Comparison of ENCODE assay signal across 8 mouse cellular contexts in the genomic region with DNA sequence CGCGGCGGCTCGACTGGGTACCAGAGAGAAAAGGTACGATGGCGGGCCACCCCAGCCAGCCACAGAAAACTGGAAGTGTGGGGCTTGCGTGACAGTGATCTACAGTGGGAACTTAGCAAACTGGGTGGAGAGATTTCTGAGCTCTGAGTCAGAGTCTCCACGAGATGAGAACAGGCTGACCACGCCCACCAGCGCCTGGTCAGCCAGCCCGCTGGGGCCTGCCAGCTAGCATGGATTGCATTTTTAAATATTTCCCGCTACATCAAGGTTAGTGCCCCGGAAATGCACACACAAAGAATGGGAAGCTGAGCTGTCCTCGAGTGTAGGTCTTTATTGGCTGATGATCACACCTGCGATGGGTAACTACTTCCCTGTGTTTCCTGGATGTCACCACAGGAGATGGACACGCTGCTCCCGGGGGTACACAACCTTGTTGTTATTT. TPM values are rescaled to one million over a fixed set of nuclear protein-coding genes. Genes with fewer than 3 reads are reported as not detected.
DNase-seq lines count a peak whose midpoint lies in the region; ATAC-seq and TF ChIP-seq lines count a peak whose summit lies in the region.

No protein-coding gene starts in this region.

- peak; percentile 46 to 47 for DNase-seq in cerebellum, adult 2 months
- peak; percentile 34 for DNase-seq in cerebellum, adult 9-10 months
- peak; percentile 43 to 62 for DNase-seq in gastrocnemius, adult 8-10 months (ENCODE audit: low spot score in 2 of 2)
- no peak for DNase-seq in liver, embryonic 11.5 days (ENCODE audit: low spot score)
- peak; percentile 46 to 69 for DNase-seq in monocyte, adult 2 months (ENCODE audit: low read depth in 1 of 2, low spot score in 2 of 2)

- H3K9me3 ChIP-seq in hindbrain, embryonic 16.5 days (ENCODE audit: control insufficient read depth, low read length): no peaks in the 10 kb centered on the region
- no peaks in the 10 kb centered on the region for H3K9me3 ChIP-seq in liver, embryonic 11.5 days (ENCODE audit: control insufficient read depth, low read length)

- H3K4me3 ChIP-seq in cerebellum, adult 2 months (replicated peaks; ENCODE audit: insufficient read depth, low read depth, low read length): peak overlapping the region; percentile 42
- H3K4me3 ChIP-seq in hindbrain, embryonic 16.5 days (ENCODE audit: low read length): peak overlapping the region; percentile 52
- H3K4me3 ChIP-seq in liver, embryonic 11.5 days (ENCODE audit: low read depth, low read length): peak overlapping the region; percentile 42

- peak overlapping the region; percentile 71 for H3K4me2 ChIP-seq in hindbrain, embryonic 16.5 days (ENCODE audit: low read length)
- H3K4me2 ChIP-seq in liver, embryonic 11.5 days: peak overlapping the region; percentile 64

- H3K4me1 ChIP-seq in cerebellum, adult 2 months (ENCODE audit: control insufficient read depth, insufficient read depth, low read length): no peaks in the 10 kb centered on the region
- H3K4me1 ChIP-seq in hindbrain, embryonic 16.5 days (ENCODE audit: control insufficient read depth, insufficient read depth, low read depth, low read length): no peaks in the 10 kb centered on the region
- no peaks in the 10 kb centered on the region for H3K4me1 ChIP-seq in liver, embryonic 11.5 days (replicated peaks; ENCODE audit: control insufficient read depth, insufficient read depth, low read length)

- 19% methylated on average over 17 of the region's 17 CpGs for WGBS in cerebellum, adult 2 months
- WGBS in hindbrain, embryonic 16.5 days: 22% methylated on average over 17 of the region's 17 CpGs
- WGBS in liver, embryonic 11.5 days: 29% methylated on average over 17 of the region's 17 CpGs

- H3K36me3 ChIP-seq in hindbrain, embryonic 16.5 days (ENCODE audit: control insufficient read depth, insufficient read depth, low read length): no peaks in the 10 kb centered on the region
- no peaks in the 10 kb centered on the region for H3K36me3 ChIP-seq in liver, embryonic 11.5 days (ENCODE audit: control insufficient read depth, insufficient read depth, low read length)

- no peak for TF ChIP-seq CTCF in cerebellum, adult 2 months (IDR thresholded peaks at IDR 0.05; ENCODE audit: borderline replicate concordance, insufficient read depth, low read depth, low read length)

- TF ChIP-seq POLR2A in cerebellum, adult 2 months (IDR thresholded peaks at IDR 0.05; ENCODE audit: borderline replicate concordance, insufficient read depth, low read length): no peak

- H3K9ac ChIP-seq in hindbrain, embryonic 16.5 days (ENCODE audit: low read depth, low read length): peak overlapping the region; percentile 62
- no peak overlapping the region; the same call in 1 of the 2 replicates for H3K9ac ChIP-seq in liver, embryonic 11.5 days (ENCODE audit: low read depth, low read length)

- H3K27me3 ChIP-seq in cerebellum, adult 2 months (ENCODE audit: control insufficient read depth, insufficient read depth, low read length): no peaks in the 10 kb centered on the region
- H3K27me3 ChIP-seq in hindbrain, embryonic 16.5 days (replicated peaks; ENCODE audit: control insufficient read depth, insufficient read depth, low read length): no peaks in the 10 kb centered on the region
- H3K27me3 ChIP-seq in liver, embryonic 11.5 days (replicated peaks; ENCODE audit: control insufficient read depth, insufficient read depth, low read length): no peaks in the 10 kb centered on the region

- no peak overlapping the region for H3K27ac ChIP-seq in cerebellum, adult 2 months (ENCODE audit: insufficient read depth, low read length)
- H3K27ac ChIP-seq in hindbrain, embryonic 16.5 days (ENCODE audit: low read depth, low read length): peak overlapping the region; percentile 36; the same call in 1 of the 2 replicates
- no peak overlapping the region for H3K27ac ChIP-seq in liver, embryonic 11.5 days (ENCODE audit: low read depth, low read length)

- no peak for ATAC-seq in cerebellum, adult (ENCODE audit: insufficient number of reproducible peaks, low FRiP score, low TSS enrichment)
- ATAC-seq in hindbrain, embryonic 16.5 days: peak; percentile 75
- ATAC-seq in liver, embryonic 11.5 days (replicated peaks; ENCODE audit: low FRiP score): no peak; the same call in 1 of the 2 replicates
- ATAC-seq in frontal cortex, adult (ENCODE audit: low TSS enrichment): no peak

RNA-seq across cellular contexts. Expression of a gene that starts 7.6 kb away (rescaled TPM):
- polyA plus RNA-seq in cerebellum, adult 2 months (2012; rRNA removed): 1.5 and 1.7 TPM in 2 replicates
- total RNA-seq in gastrocnemius, adult 8-10 months (2022): 1 to 10 TPM; 1.9 to 3.3 (median 2.5) TPM
- 6.5 and 11.9 TPM in 2 replicates for polyA plus RNA-seq in hindbrain, embryonic 16.5 days (2015; fragmentation: Nextera tagmentation; extraction: Ambion mirVana)
- 15.1 and 15.3 TPM in 2 replicates for polyA plus RNA-seq in liver, embryonic 11.5 days (2014; fragmentation: Nextera tagmentation; extraction: Ambion mirVana)

RNA-seq across cellular contexts. Expression of a gene that starts 26.7 kb away (rescaled TPM):
- polyA plus RNA-seq in cerebellum, adult 2 months (2012; rRNA removed): 0.39 and 0.60 TPM in 2 replicates
- 1 to 10 TPM in 3 of 4 experiments, not detected in 1; 1.0 to 1.3 (median 1.3) TPM for total RNA-seq in gastrocnemius, adult 8-10 months (2022)
- 2.3 and 3.6 TPM in 2 replicates for polyA plus RNA-seq in hindbrain, embryonic 16.5 days (2015; fragmentation: Nextera tagmentation; extraction: Ambion mirVana)
- polyA plus RNA-seq in liver, embryonic 11.5 days (2014; fragmentation: Nextera tagmentation; extraction: Ambion mirVana): 51.6 and 52.1 TPM in 2 replicates

RNA-seq across cellular contexts. Expression of a gene that starts 31.4 kb away (rescaled TPM):
- polyA plus RNA-seq in cerebellum, adult 2 months (2012; rRNA removed): 4.0 and 4.1 TPM in 2 replicates
- 1 to 10 TPM; 3.4 to 7.1 (median 3.6) TPM for total RNA-seq in gastrocnemius, adult 8-10 months (2022)
- polyA plus RNA-seq in hindbrain, embryonic 16.5 days (2015; fragmentation: Nextera tagmentation; extraction: Ambion mirVana): 3.5 and 5.1 TPM in 2 replicates
- polyA plus RNA-seq in liver, embryonic 11.5 days (2014; fragmentation: Nextera tagmentation; extraction: Ambion mirVana): 3.9 and 4.8 TPM in 2 replicates

RNA-seq across cellular contexts. Expression of a gene that starts 38.5 kb away (rescaled TPM):
- 4.5 and 4.8 TPM in 2 replicates for polyA plus RNA-seq in cerebellum, adult 2 months (2012; rRNA removed)
- 1 to 10 TPM; 1.2 to 3.6 (median 1.9) TPM for total RNA-seq in gastrocnemius, adult 8-10 months (2022)
- 8.4 and 13.7 TPM in 2 replicates for polyA plus RNA-seq in hindbrain, embryonic 16.5 days (2015; fragmentation: Nextera tagmentation; extraction: Ambion mirVana)
- polyA plus RNA-seq in liver, embryonic 11.5 days (2014; fragmentation: Nextera tagmentation; extraction: Ambion mirVana): 12.0 and 12.2 TPM in 2 replicates

RNA-seq across cellular contexts. Expression of a gene that starts 49.6 kb away (rescaled TPM):
- polyA plus RNA-seq in cerebellum, adult 2 months (2012; rRNA removed): 0.33 and 0.36 TPM in 2 replicates
- under 1 TPM in 1 of 4 experiments, not detected in 3; 0.27 TPM for total RNA-seq in gastrocnemius, adult 8-10 months (2022)
- 0.22 and 0.79 TPM in 2 replicates for polyA plus RNA-seq in hindbrain, embryonic 16.5 days (2015; fragmentation: Nextera tagmentation; extraction: Ambion mirVana)
- polyA plus RNA-seq in liver, embryonic 11.5 days (2014; fragmentation: Nextera tagmentation; extraction: Ambion mirVana): 1.6 and 1.9 TPM in 2 replicates

Comparison
In these comparisons a context has a peak if more than half of its experiments do, and no peak if none do; other contexts are left out.
1. RNA of a gene that starts 26.7 kb away (polyA plus RNA-seq): 51.6 to 52.1 TPM in liver, embryonic 11.5 days; 2.3 to 3.6 TPM in hindbrain, embryonic 16.5 days and 0.39 to 0.60 TPM in cerebellum, adult 2 months; every median in the first group is over 10 times any median in the second.
2. Peak in every context shown above with its lines, with median percentiles within 50 percentile points of each other: H3K4me3 ChIP-seq.